Mouse (Mus musculus) liver, postnatal 0 days (tissue): ENCODE results near the gene Nsun2. TPM values are rescaled to one million over a fixed set of nuclear protein-coding genes. Genes with fewer than 3 reads are reported as not detected.
"Not testable (repeated sequence)": the region's sequence is repeated elsewhere in the genome, so short reads cannot be mapped to it uniquely, and the experiment has no call there.

Source experiments
- ATAC-seq: fragments of 200-750 bp; cut with Nextera tagmentation; 2 replicates; pipeline ENCODE4 v1.8.0; 2017; ENCODE audit warnings: mild to moderate bottlenecking, moderate library complexity
- DNase-seq: peaks from one replicate; pipeline ENCODE4 v3.0.0-alpha.2; 2016
- H3K27ac ChIP-seq: fragments of 300-500 bp; sonication (generic); 2 replicates; pipeline ENCODE4 v1.5.1; 2014; ENCODE audit warnings: antibody characterized with exemption, moderate library complexity, mild to moderate bottlenecking, low read depth
- H3K27me3 ChIP-seq: fragments of 300-500 bp; sonication (generic); 2 replicates; pipeline ENCODE4 v1.6.1; 2014; ENCODE audit warnings: low read length, control low read depth, mixed read lengths; ENCODE audit not compliant: insufficient read depth
- H3K36me3 ChIP-seq: fragments of 300-500 bp; sonication (generic); replicated peaks from 2 replicates; pipeline ENCODE4 v1.6.1; 2014; ENCODE audit warnings: mild to moderate bottlenecking, control low read depth, low read length, moderate library complexity, mixed read lengths; ENCODE audit not compliant: insufficient read depth
- H3K4me1 ChIP-seq: fragments of 300-500 bp; sonication (generic); 2 replicates; pipeline ENCODE4 v1.6.1; 2014; ENCODE audit warnings: antibody characterized with exemption, mild to moderate bottlenecking, control low read depth; ENCODE audit not compliant: insufficient read depth
- H3K4me2 ChIP-seq: fragments of 300-500 bp; sonication (generic); 2 replicates; pipeline ENCODE4 v1.6.1; 2014; ENCODE audit warnings: low read depth, mild to moderate bottlenecking, low read length, moderate library complexity, mixed read lengths
- H3K4me3 ChIP-seq: fragments of 300-500 bp; sonication (generic); 2 replicates; pipeline ENCODE4 v1.5.1; 2014; ENCODE audit warnings: low read depth, low read length
- H3K9ac ChIP-seq: fragments of 300-500 bp; sonication (generic); replicated peaks from 2 replicates; pipeline ENCODE4 v1.6.1; 2014; ENCODE audit warnings: mild to moderate bottlenecking, moderate library complexity
- H3K9me3 ChIP-seq: fragments of 300-500 bp; sonication (generic); 2 replicates; pipeline ENCODE4 v1.6.1; 2016; ENCODE audit warnings: mild to moderate bottlenecking, control low read depth, low read length, mixed read lengths
- CTCF ChIP-seq: sonication (generic); IDR thresholded peaks from 2 replicates; pipeline ENCODE4 v1.5.1; 2016; ENCODE audit warnings: antibody characterized with exemption, low read depth
- EP300 ChIP-seq: IDR thresholded peaks from 2 replicates; pipeline ENCODE4 v1.6.1; 2016; ENCODE audit warnings: antibody characterized with exemption, low read depth, mild to moderate bottlenecking
- WGBS: fragments of 180-500 bp; shearing (Covaris S2); extraction: QIAGEN DNeasy Blood & Tissue Kit; methylation state at CpG from one replicate; pipeline ENCODE4 v1.1.7; 2014; ENCODE audit not compliant: insufficient replicate concordance; 5-methylcytosine and 5-hydroxymethylcytosine counted together
- polyA plus RNA-seq: library from polyadenylated mRNA; unstranded; fragments of >200 nt; fragmentation: Nextera tagmentation; extraction: Ambion mirVana; gene quantifications from 2 replicates; pipeline ENCODE4 v1.2.1, GENCODE M21; 2015

Gene Nsun2
- polyA plus RNA-seq, 1 experiment from 2014 or later: 47.5 TPM

GRCm38 (mm10) chr13:69595911-69596310 is 62.4 kb downstream of the Nsun2 start:
- ATAC-seq: no peak
- 86% methylated on average over 6 of the region's 6 CpGs for WGBS
- Histone ChIP-seq H3K27me3 (no peaks in the 10 kb centered on the region), H3K9ac (no peak overlapping the region), H3K27ac (no peak overlapping the region), H3K4me3 (no peak overlapping the region), H3K4me2 (no peak overlapping the region), H3K9me3 (no peaks in the 10 kb centered on the region), H3K36me3 (no peaks in the 10 kb centered on the region), H3K4me1 (no peaks in the 10 kb centered on the region)
- no peak for DNase-seq
- TF ChIP-seq CTCF: no peak
- TF ChIP-seq EP300: no peak

GRCm38 (mm10) chr13:69596515-69596914 is 63.0 kb downstream of the Nsun2 start:
- TF ChIP-seq EP300 (no peak), CTCF (no peak)
- ATAC-seq (no peak), DNase-seq (no peak)
- H3K27ac ChIP-seq: no peak overlapping the region
- no peak overlapping the region for H3K9ac ChIP-seq
- no peak overlapping the region for H3K4me3 ChIP-seq
- H3K9me3 ChIP-seq: no peaks in the 10 kb centered on the region
- 81% methylated on average over 2 of the region's 2 CpGs for WGBS
- H3K27me3 ChIP-seq: no peaks in the 10 kb centered on the region
- no peaks in the 10 kb centered on the region for H3K36me3 ChIP-seq
- H3K4me1 ChIP-seq: no peaks in the 10 kb centered on the region
- no peak overlapping the region for H3K4me2 ChIP-seq

GRCm38 (mm10) chr13:69598867-69599266 is 65.3 kb downstream of the Nsun2 start:
- Histone ChIP-seq H3K27ac (no peak overlapping the region), H3K4me2 (no peak overlapping the region), H3K27me3 (no peaks in the 10 kb centered on the region), H3K4me3 (no peak overlapping the region), H3K9ac (no peak overlapping the region), H3K36me3 (no peaks in the 10 kb centered on the region), H3K4me1 (no peaks in the 10 kb centered on the region), H3K9me3 (no peaks in the 10 kb centered on the region)
- DNase-seq (no peak), ATAC-seq (no peak)
- WGBS: 78% methylated on average over 10 of the region's 10 CpGs
- no peak for TF ChIP-seq EP300
- TF ChIP-seq CTCF: no peak

GRCm38 (mm10) chr13:69600863-69601262 is 67.3 kb downstream of the Nsun2 start:
- H3K4me3 ChIP-seq, H3K36me3 ChIP-seq, H3K4me2 ChIP-seq, H3K27me3 ChIP-seq, H3K9ac ChIP-seq, H3K9me3 ChIP-seq, H3K4me1 ChIP-seq, H3K27ac ChIP-seq, DNase-seq, ATAC-seq: not testable (repeated sequence)
- 83% methylated on average over 5 of the region's 5 CpGs for WGBS

- 76% methylated on average over 5 of the region's 5 CpGs for WGBS
- H3K27ac ChIP-seq: no peak overlapping the region
Observed at GRCm38 (mm10) chr13:69601321-69601720, 67.8 kb downstream of the Nsun2 start.

GRCm38 (mm10) chr13:69604670-69605069 is 71.1 kb downstream of the Nsun2 start:
- Histone ChIP-seq H3K4me1 (no peaks in the 10 kb centered on the region), H3K4me2 (no peak overlapping the region), H3K9me3 (no peaks in the 10 kb centered on the region), H3K27ac (no peak overlapping the region), H3K9ac (no peak overlapping the region), H3K27me3 (no peaks in the 10 kb centered on the region), H3K4me3 (no peak overlapping the region), H3K36me3 (no peaks in the 10 kb centered on the region)
- ATAC-seq: no peak
- 76% methylated on average over 1 of the region's 1 CpGs for WGBS
- no peak for DNase-seq
- TF ChIP-seq CTCF: no peak
- no peak for TF ChIP-seq EP300

More at GRCm38 (mm10) chr13:69601321-69601720, 67.8 kb downstream of the Nsun2 start:
- H3K9ac ChIP-seq: no peak overlapping the region
- no peak overlapping the region for H3K4me2 ChIP-seq
- TF ChIP-seq EP300: no peak
- no peak for TF ChIP-seq CTCF
- H3K4me3 ChIP-seq: no peak overlapping the region
- ATAC-seq: no peak
- no peaks in the 10 kb centered on the region for H3K4me1 ChIP-seq
- H3K36me3 ChIP-seq: no peaks in the 10 kb centered on the region
- H3K27me3 ChIP-seq: no peaks in the 10 kb centered on the region
- DNase-seq: no peak
- H3K9me3 ChIP-seq: no peaks in the 10 kb centered on the region

GRCm38 (mm10) chr13:69608734-69609133 is 75.2 kb downstream of the Nsun2 start:
- Histone ChIP-seq H3K4me2 (no peak overlapping the region), H3K4me3 (no peak overlapping the region), H3K4me1 (peaks cover 16% of the 10 kb centered on the region), H3K36me3 (no peaks in the 10 kb centered on the region; the same call in 1 of the 2 replicates), H3K27me3 (no peaks in the 10 kb centered on the region), H3K9me3 (no peaks in the 10 kb centered on the region), H3K9ac (no peak overlapping the region), H3K27ac (no peak overlapping the region)
- DNase-seq (no peak), ATAC-seq (no peak)
- 54% methylated on average over 8 of the region's 8 CpGs for WGBS
- TF ChIP-seq EP300 (no peak), CTCF (no peak)
